Mouse (Mus musculus) thymus, postnatal 25 days (tissue): ENCODE measurements around the gene Noto.
"Not testable (repeated sequence)": the region's sequence is repeated elsewhere in the genome, so short reads cannot be mapped to it uniquely, and the experiment has no call there.

ENCODE experiments used
- DNase-seq: peaks from one replicate; pipeline ENCODE4 v3.0.0; 2022

Noto gene

GRCm38 (mm10) chr6:85431842-85432431 lies 8.3 kb downstream of the Noto start, which contains the start of gene Smyd5:
Gene Smyd5 (plus strand): TSS chr6:85431989.
- DNase-seq = peak; percentile 88

GRCm38 (mm10) chr6:85433865-85434264 lies 10.2 kb downstream of the Noto start:
- no peak for DNase-seq

GRCm38 (mm10) chr6:85436204-85436603 lies 12.5 kb downstream of the Noto start:
- DNase-seq = no peak

- DNase-seq = no peak
These were observed 12.9 kb downstream of the Noto start for GRCm38 (mm10) chr6:85436631-85437030.

- DNase-seq = no peak
These were observed 17.5 kb downstream of the Noto start for GRCm38 (mm10) chr6:85441142-85441541.

- no peak for DNase-seq
These were observed 20.0 kb downstream of the Noto start for GRCm38 (mm10) chr6:85443488-85444233.

GRCm38 (mm10) chr6:85444266-85444965 lies 20.7 kb downstream of the Noto start:
- DNase-seq = no peak

- no peak for DNase-seq
These were observed 21.6 kb downstream of the Noto start for GRCm38 (mm10) chr6:85445286-85445685.

GRCm38 (mm10) chr6:85447351-85447750 lies 23.7 kb downstream of the Noto start:
- DNase-seq = no peak

GRCm38 (mm10) chr6:85450140-85450539 lies 26.5 kb downstream of the Noto start:
- DNase-seq = not testable (repeated sequence)

GRCm38 (mm10) chr6:85450697-85451663 lies 27.3 kb downstream of the Noto start, which contains the start of gene Cct7:
Gene Cct7 (plus strand): TSS chr6:85451514.
- DNase-seq = peak; percentile 97

- DNase-seq = peak; percentile 95
These were observed 28.2 kb downstream of the Noto start, which contains the start of gene Pradc1 for GRCm38 (mm10) chr6:85451664-85452410. Gene Pradc1 (minus strand): TSS chr6:85451970.

GRCm38 (mm10) chr6:85452411-85452665 lies 28.7 kb downstream of the Noto start:
- no peak for DNase-seq

- DNase-seq = no peak
These were observed 29.1 kb downstream of the Noto start for GRCm38 (mm10) chr6:85452816-85453215.

- DNase-seq = no peak
These were observed 35.9 kb downstream of the Noto start for GRCm38 (mm10) chr6:85459621-85460020.

- no peak for DNase-seq
These were observed 41.7 kb downstream of the Noto start for GRCm38 (mm10) chr6:85465381-85465780.

GRCm38 (mm10) chr6:85469660-85470430 lies 46.2 kb downstream of the Noto start:
- DNase-seq = no peak

GRCm38 (mm10) chr6:85471962-85472361 lies 48.3 kb downstream of the Noto start:
- DNase-seq = no peak

GRCm38 (mm10) chr6:85472542-85472941 lies 48.9 kb downstream of the Noto start:
- no peak for DNase-seq

- DNase-seq = no peak
These were observed 51.9 kb downstream of the Noto start for GRCm38 (mm10) chr6:85475581-85475980.

GRCm38 (mm10) chr6:85477366-85477917 lies 53.8 kb downstream of the Noto start:
- peak; percentile 39 for DNase-seq
